ENCODE assay signal across 23 mouse cellular contexts in the genomic region with DNA sequence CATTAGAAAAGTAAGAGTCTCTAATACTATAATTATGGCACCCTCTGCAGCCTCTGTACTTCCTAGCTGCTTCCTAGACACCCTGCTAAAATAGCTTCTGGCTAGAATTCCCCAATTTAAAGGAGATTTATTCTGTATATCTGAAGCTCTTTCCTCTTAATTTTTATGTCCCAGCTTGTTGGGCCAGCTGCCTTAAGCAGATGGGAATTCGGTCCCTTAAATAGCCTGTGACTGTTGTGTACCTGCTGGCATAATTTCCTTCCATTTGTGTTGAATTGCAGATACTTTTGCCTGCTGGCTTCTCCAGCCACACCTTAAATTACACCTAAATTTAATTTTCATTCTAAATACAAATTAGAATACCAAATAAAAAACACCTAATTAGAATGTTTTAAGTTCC. TPM values are rescaled to one million over a fixed set of nuclear protein-coding genes. Genes with fewer than 3 reads are reported as not detected.
DNase-seq lines count a peak whose midpoint lies in the region; ATAC-seq lines count a peak whose summit lies in the region.
"Had no signal": no experiment of that assay in that cellular context is flagged by ENCODE, and none has a peak within 500 bp of the region (broad histone marks: within the 10 kb centered on the region; RNA-seq: fewer than 3 reads in every experiment).

No protein-coding gene starts in this region.

- H3K4me3 ChIP-seq in forebrain, embryonic 15.5 days: no peak overlapping the region
- H3K4me3 ChIP-seq in forebrain, embryonic 13.5 days: no peak overlapping the region
- H3K4me3 ChIP-seq: gastrocnemius, adult 2 months; hindbrain, embryonic 12.5 days had no signal

- WGBS in forebrain, embryonic 15.5 days: 62% methylated on average over 1 of the region's 1 CpGs
- 80% methylated on average over 1 of the region's 1 CpGs for WGBS in forebrain, embryonic 13.5 days

- no peaks in the 10 kb centered on the region for H3K36me3 ChIP-seq in forebrain, embryonic 15.5 days
- H3K36me3 ChIP-seq in forebrain, embryonic 13.5 days (ENCODE audit: poor library complexity, severe bottlenecking): no peaks in the 10 kb centered on the region
- H3K36me3 ChIP-seq: G1E; hindbrain, embryonic 12.5 days had no signal

- no peak overlapping the region for H3K4me2 ChIP-seq in forebrain, embryonic 15.5 days (replicated peaks)
- H3K4me2 ChIP-seq in forebrain, embryonic 13.5 days: no peak overlapping the region
- H3K4me2 ChIP-seq: heart, embryonic 11.5 days; hindbrain, embryonic 12.5 days had no signal

- peak; percentile 10 to 23 for DNase-seq in layer of hippocampus, adult 8-10 months (ENCODE audit: low spot score in 2 of 2)
- DNase-seq in layer of hippocampus, postnatal 36 days: no peak
- peak; percentile 14 for DNase-seq in right cerebral cortex, postnatal 25 days
- DNase-seq in right cerebral cortex, adult 18-20 months: no peak
- DNase-seq in cerebellum, adult 9-10 months: no peak
- DNase-seq: adrenal gland, postnatal 10 days; adrenal gland, postnatal 36 days; B cell, adult 2 months; cerebellum, adult 11-12 months; cerebellum, adult 8-10 months; cerebellum, postnatal 14 days; forebrain, postnatal 0 days; gastrocnemius, adult 2 months; gastrocnemius, postnatal 14 days; heart, adult 11 months had no signal

- H3K27ac ChIP-seq in forebrain, embryonic 15.5 days (replicated peaks): peak overlapping the region; percentile 65
- H3K27ac ChIP-seq in forebrain, embryonic 13.5 days: no peak overlapping the region
- H3K27ac ChIP-seq: gastrocnemius, adult 2 months; hindbrain, embryonic 12.5 days had no signal

- H3K9me3 ChIP-seq in forebrain, embryonic 15.5 days: no peaks in the 10 kb centered on the region
- H3K9me3 ChIP-seq in forebrain, embryonic 13.5 days (replicated peaks): no peaks in the 10 kb centered on the region
- H3K9me3 ChIP-seq: G1E; hindbrain, embryonic 12.5 days had no signal

- H3K9ac ChIP-seq in forebrain, embryonic 15.5 days (replicated peaks): no peak overlapping the region
- no peak overlapping the region for H3K9ac ChIP-seq in forebrain, embryonic 13.5 days
- H3K9ac ChIP-seq: forebrain, postnatal 0 days; hindbrain, embryonic 12.5 days had no signal

- no peak; the same call in 1 of the 2 replicates for ATAC-seq in forebrain, embryonic 15.5 days (replicated peaks)
- ATAC-seq in forebrain, embryonic 13.5 days: no peak
- ATAC-seq: forebrain, postnatal 0 days; hindbrain, embryonic 16.5 days; Patski had no signal

- H3K27me3 ChIP-seq in forebrain, embryonic 15.5 days: no peaks in the 10 kb centered on the region
- no peaks in the 10 kb centered on the region for H3K27me3 ChIP-seq in forebrain, embryonic 13.5 days
- H3K27me3 ChIP-seq: CH12.LX; hindbrain, embryonic 12.5 days had no signal

- no peaks in the 10 kb centered on the region for H3K4me1 ChIP-seq in forebrain, embryonic 15.5 days
- H3K4me1 ChIP-seq in forebrain, embryonic 13.5 days: no peaks in the 10 kb centered on the region
- H3K4me1 ChIP-seq: hindbrain, embryonic 12.5 days had no signal

RNA-seq across cellular contexts. Expression of a gene that starts 32.0 kb away (rescaled TPM):
- 180 and 183 TPM in 2 replicates for polyA plus RNA-seq in forebrain, embryonic 15.5 days (2015; fragmentation: Nextera tagmentation; extraction: Ambion mirVana)
- polyA plus RNA-seq in forebrain, embryonic 13.5 days (2015; fragmentation: Nextera tagmentation; extraction: Ambion mirVana): 179 TPM in 2 replicates
- total RNA-seq in layer of hippocampus, adult 8-10 months (2022): 100 to 1,000 TPM; 103 to 120 (median 110) TPM
- 100 to 1,000 TPM; 105 to 107 TPM for total RNA-seq in layer of hippocampus, postnatal 36 days (2021)

Comparison
In these comparisons a context has a peak if more than half of its experiments do, and no peak if none do; other contexts are left out.
1. DNase-seq: peak in layer of hippocampus, adult 8-10 months (2 of 2) and right cerebral cortex, postnatal 25 days (single experiment); none in layer of hippocampus, postnatal 36 days (0 of 2), right cerebral cortex, adult 18-20 months (single experiment) and cerebellum, adult 9-10 months (single experiment).